Mouse (Mus musculus): ENCODE results near the gene Mmp19. TPM values are rescaled to one million over a fixed set of nuclear protein-coding genes. Genes with fewer than 3 reads are reported as not detected.

The Mmp19 gene
- total RNA-seq (2022): 1 to 10 TPM in 1 of 4 experiments, under 1 TPM in 3; 0.59 to 1.8 (median 0.85) TPM

DNA sequence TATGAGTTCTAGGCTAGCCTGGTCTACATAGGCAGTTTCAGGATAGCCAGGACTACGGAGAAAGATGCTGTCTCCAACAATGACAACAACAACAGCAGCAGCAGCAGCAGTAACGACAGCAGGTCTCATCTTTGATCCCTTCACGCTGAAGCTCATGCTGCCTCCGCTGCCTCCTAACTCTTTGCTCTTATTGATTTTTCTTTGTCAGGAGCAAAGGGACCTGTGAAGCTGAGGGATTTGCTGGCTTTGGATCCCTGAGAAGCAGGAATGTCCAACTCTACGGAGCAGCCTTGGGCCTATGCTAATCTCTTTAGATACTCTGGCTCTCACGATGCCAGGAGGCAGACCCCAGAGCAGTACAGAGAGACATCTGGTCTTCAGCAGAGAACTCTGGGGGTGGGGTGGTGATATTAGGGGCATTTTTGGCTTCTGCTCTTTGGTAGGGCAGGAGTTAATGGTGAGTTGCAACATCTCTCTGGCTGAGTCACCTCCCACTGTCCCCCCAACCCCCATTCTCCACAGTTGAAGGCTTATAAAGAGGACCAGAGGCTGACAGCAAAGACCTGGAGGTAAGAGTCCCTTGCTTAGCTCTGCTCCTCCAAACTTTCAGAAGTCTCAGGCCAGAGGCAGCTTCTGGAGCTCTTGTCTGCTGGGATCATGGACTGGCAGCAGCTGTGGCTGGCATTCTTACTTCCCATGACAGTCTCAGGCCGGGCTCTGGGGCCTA is at the start of gene Mmp19:
Mmp19 (plus strand) TSS at position 513 of the 727 bp plus-strand sequence.
- DNase-seq (ENCODE audit: low spot score in 2 of 2): no peak

DNA sequence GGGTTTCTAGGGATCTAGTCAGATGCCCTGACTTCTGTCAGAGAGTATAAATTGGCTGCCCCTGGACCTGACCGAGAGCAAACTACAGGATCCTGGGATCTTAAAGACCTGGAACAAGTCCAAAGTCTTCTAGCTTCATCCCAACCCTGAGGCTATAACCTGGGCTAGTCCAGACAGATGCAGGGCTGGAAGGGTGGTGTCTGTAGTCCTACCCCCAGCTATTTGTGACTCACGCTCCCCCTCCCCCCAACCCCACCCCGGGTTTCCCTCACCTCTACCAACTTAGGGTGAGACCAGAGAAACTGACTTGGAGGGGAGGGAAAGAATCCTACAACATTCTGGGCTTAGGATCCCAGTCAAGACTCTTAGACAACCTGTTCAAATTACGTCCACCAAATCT is 48.1 kb upstream of the Mmp19 start:
- no peak for DNase-seq (ENCODE audit: low spot score in 2 of 2)

GRCm38 (mm10) chr10:128743235-128743634 is 47.5 kb upstream of the Mmp19 start:
- DNase-seq (ENCODE audit: low spot score in 2 of 2): no peak

DNA sequence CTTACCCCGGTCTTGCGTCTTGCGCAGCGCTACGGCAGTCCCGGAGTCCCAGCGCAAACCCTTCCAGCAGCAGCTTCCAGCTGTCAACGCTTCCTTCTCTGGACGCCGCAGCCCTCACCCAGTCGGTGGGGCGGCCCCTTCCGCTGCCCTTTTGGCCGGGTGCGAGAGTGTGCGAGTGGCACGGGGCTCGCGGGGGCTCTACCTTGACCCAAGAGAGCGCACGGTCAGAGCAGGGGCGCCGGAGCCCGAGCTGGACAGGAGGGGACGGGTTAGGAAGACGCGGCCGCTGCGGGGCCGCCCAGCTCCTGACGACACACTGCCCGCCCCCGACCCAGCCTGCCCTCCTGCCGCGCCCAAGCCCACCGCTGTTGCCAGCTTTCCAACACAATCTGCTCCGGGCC is 46.9 kb upstream of the Mmp19 start:
- DNase-seq (ENCODE audit: low spot score in 2 of 2): peak in 1 of 2 experiments; percentile 50

- DNase-seq (ENCODE audit: low spot score in 2 of 2): peak in 1 of 2 experiments; percentile 10
Measured at GRCm38 (mm10) chr10:128744211-128744610, 46.5 kb upstream of the Mmp19 start.

DNA sequence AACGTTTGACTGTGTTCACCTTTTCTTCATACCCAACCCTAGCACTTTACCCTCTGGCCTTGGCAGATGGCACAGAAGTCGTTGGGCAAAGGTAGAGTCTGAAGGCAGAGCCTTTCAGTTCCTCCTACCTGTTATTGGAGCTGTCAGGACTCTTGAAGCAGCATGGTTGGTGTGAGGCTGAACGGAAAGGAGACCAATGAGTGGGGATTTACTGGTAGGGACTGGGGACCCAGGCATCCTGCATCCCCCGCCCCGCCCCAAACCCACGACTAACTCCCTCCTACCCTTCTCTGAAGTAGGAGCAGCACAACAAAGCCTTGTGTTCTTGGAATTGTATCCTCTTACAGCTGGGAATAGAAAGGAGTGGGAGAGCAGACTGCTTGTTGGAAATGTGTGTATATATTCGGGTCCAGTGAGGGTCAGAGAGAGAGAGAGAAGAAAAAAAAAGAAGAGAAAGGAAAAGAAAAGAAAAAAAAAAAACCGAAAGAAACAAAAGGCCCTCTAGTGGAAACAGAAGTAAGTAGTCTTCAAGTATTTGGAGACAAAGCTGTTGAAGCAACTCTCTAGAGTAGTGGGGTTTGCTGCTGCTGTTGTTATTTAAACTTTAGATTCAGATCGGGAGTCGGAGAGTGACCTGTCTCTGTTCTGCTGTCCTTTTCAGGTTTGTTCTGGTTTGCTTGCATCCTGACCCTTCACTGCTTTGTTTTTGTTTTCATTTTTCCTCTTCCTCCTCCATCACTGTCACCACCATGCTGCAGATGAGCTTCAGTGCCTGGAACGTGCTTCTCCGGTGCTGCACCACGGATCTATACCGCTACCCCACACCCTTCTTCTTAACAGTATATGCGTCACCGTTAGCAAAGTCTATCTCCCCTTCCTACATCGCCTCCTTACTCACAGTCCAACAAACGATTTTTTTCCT is 45.8 kb upstream of the Mmp19 start, which contains the start of gene Dgka:
Dgka (minus strand) TSS at position 176 of the 922 bp plus-strand sequence.
- DNase-seq (ENCODE audit: low spot score in 2 of 2): no peak

DNA sequence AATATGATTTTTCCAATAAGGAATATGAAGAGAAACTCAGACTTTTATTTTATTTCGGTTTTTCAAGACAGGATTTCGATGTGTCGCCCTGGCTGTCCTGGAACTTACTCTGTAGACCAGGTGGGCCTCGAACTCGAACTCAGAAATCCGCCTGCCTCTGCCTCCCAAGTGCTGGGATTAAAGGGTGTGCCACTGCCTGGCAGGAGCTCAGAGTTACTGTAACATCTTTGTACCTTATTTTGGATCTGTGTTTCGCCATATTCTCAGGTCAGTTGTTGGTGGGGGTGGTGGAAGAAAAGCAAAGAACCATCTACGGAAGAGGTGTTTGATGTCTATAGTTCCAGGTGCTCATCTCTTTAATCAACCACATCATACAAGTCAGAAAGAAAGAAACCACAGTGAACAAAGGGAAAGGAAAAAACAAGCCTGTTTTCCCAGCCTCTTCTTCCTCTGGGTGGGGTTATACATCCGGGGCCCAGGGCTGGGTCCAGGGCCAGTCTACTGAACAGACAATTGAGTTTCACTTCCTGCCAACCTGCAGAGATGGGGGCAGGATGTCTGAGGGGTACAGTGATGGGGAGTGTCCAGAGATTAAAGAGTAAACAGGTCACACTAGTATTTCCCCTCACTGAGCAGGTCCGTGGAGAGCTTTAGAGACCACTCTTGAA is 44.6 kb upstream of the Mmp19 start:
- DNase-seq (ENCODE audit: low spot score in 2 of 2): no peak

DNA sequence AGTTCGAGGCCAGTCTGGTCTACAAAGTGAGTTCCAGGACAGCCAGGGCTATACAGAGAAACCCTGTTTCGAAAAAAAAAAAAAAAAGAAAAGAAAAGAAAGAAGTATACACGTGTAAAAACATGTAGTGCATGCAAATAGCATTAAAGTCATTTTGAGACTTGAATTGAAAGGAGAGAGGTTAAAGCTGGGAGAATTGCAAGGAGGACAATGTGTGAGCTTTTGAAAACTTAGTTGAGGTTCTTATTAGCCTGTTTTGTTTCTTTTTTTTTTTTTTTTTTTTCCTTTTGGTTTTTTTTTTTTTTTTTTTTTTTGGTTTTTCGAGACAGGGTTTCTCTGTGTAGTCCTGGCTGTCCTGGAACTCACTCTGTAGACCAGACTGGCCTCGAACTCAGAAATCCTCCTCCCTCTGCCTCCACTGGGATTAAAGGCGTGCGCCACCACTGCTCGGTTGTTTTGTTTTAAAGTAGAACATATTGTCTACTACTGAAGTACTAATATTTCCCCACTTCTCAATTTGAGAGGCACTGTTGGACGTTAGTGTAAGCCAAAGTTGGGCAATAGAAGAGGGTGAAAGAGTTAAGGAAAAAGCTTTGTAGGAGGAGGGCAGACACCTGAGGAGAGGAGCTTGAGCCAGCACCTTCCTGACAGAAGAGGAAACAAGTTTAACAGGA is 43.6 kb upstream of the Mmp19 start:
- no peak for DNase-seq (ENCODE audit: low spot score in 2 of 2)

- peak in 1 of 2 experiments; percentile 34 for DNase-seq (ENCODE audit: low spot score in 2 of 2)
Measured at GRCm38 (mm10) chr10:128747646-128748251, 43.0 kb upstream of the Mmp19 start, which contains the start of gene Pym1. Gene Pym1 (plus strand): TSS chr10:128747889.

- DNase-seq (ENCODE audit: low spot score in 2 of 2): peak; percentile 68 to 72
Measured at GRCm38 (mm10) chr10:128748252-128748864, 42.4 kb upstream of the Mmp19 start.

DNA sequence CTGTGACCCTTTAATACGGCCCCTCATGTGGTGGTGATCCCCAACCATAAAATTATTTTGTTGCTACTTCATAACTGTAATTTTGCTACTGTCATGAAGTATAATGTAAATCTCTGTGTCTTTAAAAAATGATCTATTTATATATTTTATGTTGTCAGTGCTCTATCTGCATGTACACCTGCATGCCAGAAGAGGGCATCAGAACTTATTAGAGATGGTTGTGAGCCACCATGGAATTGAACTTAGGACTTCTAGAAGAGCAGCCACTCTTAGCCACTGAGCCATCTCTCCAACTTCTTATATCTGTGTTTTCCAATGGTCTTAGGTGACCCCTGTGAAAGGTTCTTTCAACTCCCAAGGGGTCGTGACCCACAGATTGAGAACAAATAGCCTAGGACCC is 17.8 kb upstream of the Mmp19 start:
- DNase-seq (ENCODE audit: low spot score in 2 of 2): no peak

- DNase-seq (ENCODE audit: low spot score in 2 of 2): no peak
Measured at GRCm38 (mm10) chr10:128773685-128774084, 17.0 kb upstream of the Mmp19 start.

DNA sequence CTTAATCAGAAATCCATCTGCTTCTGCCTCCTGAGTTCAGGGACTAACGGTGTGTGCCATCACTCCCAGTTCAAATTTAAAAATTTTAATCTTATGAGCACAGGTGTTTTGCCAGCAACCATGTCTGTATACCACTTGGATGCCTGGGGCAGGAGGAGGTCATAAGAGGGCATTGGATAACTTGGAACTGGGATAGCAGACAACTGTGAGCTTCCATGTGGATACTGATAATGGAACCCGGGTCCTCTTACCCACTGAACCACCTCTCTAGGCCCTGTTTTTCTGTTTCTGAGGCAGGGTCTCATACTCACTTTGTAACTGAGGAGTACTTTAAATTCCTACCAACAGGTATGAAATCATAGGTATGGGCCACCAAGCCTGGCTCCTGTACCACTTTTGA is 12.3 kb upstream of the Mmp19 start:
- DNase-seq (ENCODE audit: low spot score in 2 of 2): no peak

- DNase-seq (ENCODE audit: low spot score in 2 of 2): no peak
Measured at GRCm38 (mm10) chr10:128779011-128779795, 11.5 kb upstream of the Mmp19 start.

DNA sequence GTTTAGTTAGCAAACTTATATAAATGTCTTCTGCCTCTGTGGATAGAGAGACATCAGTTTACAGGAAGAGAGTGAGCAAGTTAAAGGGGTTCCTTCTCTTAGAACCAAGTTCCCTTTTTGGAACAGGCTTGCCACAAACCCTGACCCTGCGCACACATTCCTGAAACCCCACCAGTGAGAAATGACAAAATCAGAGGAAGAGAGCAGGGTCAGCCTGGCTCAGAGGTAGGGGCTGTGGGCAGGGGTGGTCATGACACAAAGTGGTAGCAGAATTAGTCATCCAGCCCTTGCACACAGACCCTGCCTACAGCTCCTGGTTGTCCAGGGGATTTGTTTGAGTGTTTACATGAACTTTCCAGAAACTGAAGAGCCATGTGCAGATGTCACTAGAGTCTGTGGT is 10.5 kb upstream of the Mmp19 start:
- no peak for DNase-seq (ENCODE audit: low spot score in 2 of 2)

DNA sequence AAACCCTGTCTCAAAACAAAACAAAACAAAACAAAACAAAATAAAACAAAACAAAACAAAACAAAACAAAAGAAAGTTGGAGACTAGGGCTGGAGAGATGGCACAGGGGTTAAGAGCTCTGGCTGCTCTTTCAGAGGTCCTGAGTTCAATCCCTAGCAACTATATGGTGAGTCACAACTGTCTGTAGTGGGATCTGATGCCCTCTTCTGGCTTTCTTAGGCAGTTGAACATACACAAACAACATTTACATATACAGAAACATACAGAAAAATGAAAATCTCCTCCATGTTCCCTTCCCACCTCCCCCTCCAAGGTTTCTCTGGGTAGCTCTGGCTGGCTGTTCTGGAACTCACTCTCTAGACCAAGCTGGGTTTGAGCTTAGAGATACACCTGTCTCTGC is 1.3 kb downstream of the Mmp19 start:
- DNase-seq (ENCODE audit: low spot score in 2 of 2): no peak

- DNase-seq (ENCODE audit: low spot score in 2 of 2): no peak
Measured at GRCm38 (mm10) chr10:128793258-128793657, 2.5 kb downstream of the Mmp19 start.

GRCm38 (mm10) chr10:128794391-128794790 is 3.7 kb downstream of the Mmp19 start:
- DNase-seq (ENCODE audit: low spot score in 2 of 2): no peak

DNA sequence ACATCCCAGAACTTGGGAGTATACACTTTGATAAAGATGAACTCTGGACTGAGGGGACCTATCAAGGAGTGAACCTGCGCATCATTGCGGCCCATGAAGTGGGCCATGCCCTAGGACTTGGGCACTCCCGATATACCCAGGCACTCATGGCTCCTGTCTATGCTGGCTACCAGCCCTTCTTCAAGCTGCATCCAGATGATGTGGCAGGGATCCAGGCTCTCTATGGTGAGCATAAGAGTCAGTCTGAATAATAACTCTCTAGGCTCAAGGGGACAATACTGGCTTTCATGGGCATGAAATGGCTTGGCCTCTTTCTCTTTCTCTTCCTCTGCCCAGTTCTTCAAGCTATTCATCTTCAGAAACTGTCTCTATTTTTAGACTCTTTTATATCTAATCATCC is 4.9 kb downstream of the Mmp19 start:
- DNase-seq (ENCODE audit: low spot score in 2 of 2): no peak
